Mouse (Mus musculus) A20 (cell line): Measurements from ENCODE around the gene Snx13.

Experiments
- DNase-seq: peaks from one replicate; pipeline ENCODE4 v3.0.0-alpha.2; 2011; ENCODE audit warnings: low read depth, low spot score

The Snx13 gene

GRCm38 (mm10) chr12:35047320-35048225, 587 bp downstream of the Snx13 start:
- peak; percentile 76 for DNase-seq

- DNase-seq, result peak; percentile 39
These were observed 1.9 kb downstream of the Snx13 start for GRCm38 (mm10) chr12:35048891-35049290.

GRCm38 (mm10) chr12:35050501-35050900, 3.5 kb downstream of the Snx13 start:
- peak; percentile 36 for DNase-seq

- DNase-seq, result no peak
These were observed 4.2 kb downstream of the Snx13 start for GRCm38 (mm10) chr12:35050964-35051758.

GRCm38 (mm10) chr12:35054420-35054819, 7.4 kb downstream of the Snx13 start:
- peak; percentile 47 for DNase-seq

- DNase-seq, result peak; percentile 79
These were observed 8.4 kb downstream of the Snx13 start for GRCm38 (mm10) chr12:35055114-35056095.

- no peak for DNase-seq
These were observed 16.9 kb downstream of the Snx13 start for GRCm38 (mm10) chr12:35063697-35064468.

GRCm38 (mm10) chr12:35067621-35068020, 20.6 kb downstream of the Snx13 start:
- DNase-seq, result no peak

GRCm38 (mm10) chr12:35071336-35071735, 24.4 kb downstream of the Snx13 start:
- DNase-seq, result no peak

GRCm38 (mm10) chr12:35072178-35072577, 25.2 kb downstream of the Snx13 start:
- no peak for DNase-seq

- DNase-seq, result peak; percentile 45
These were observed 29.0 kb downstream of the Snx13 start for GRCm38 (mm10) chr12:35075993-35076392.

- no peak for DNase-seq
These were observed 76.6 kb downstream of the Snx13 start for GRCm38 (mm10) chr12:35123549-35123948.

GRCm38 (mm10) chr12:35153186-35153585, 106.2 kb downstream of the Snx13 start:
- peak; percentile 53 for DNase-seq

GRCm38 (mm10) chr12:35154149-35154548, 107.2 kb downstream of the Snx13 start:
- no peak for DNase-seq

- peak; percentile 83 for DNase-seq
These were observed 110.3 kb downstream of the Snx13 start for GRCm38 (mm10) chr12:35157237-35157636.

GRCm38 (mm10) chr12:35161690-35162089, 114.7 kb downstream of the Snx13 start:
- peak; percentile 24 for DNase-seq

- no peak for DNase-seq
These were observed 123.3 kb downstream of the Snx13 start for GRCm38 (mm10) chr12:35170275-35170674.

- no peak for DNase-seq
These were observed 129.0 kb downstream of the Snx13 start for GRCm38 (mm10) chr12:35175938-35176337.

GRCm38 (mm10) chr12:35176628-35177027, 129.6 kb downstream of the Snx13 start:
- no peak for DNase-seq

GRCm38 (mm10) chr12:35182675-35183074, 135.7 kb downstream of the Snx13 start:
- DNase-seq, result peak; percentile 68
